Mouse (Mus musculus) spleen, adult 2 months (tissue): Measurements from ENCODE around the gene Smarcc2.

Experiments used
- CTCF ChIP-seq: fragments of 200-500 bp; IDR thresholded peaks from 2 replicates; pipeline ENCODE4 v1.5.1; 2011; ENCODE audit warnings: mild to moderate bottlenecking, inconsistent platforms; ENCODE audit not compliant: insufficient read depth, insufficient read length, insufficient replicate concordance; ENCODE audit errors: extremely low read depth
- POLR2A ChIP-seq: fragments of 200-500 bp; IDR thresholded peaks from 2 replicates; pipeline ENCODE4 v1.6.1; 2011; ENCODE audit warnings: low read depth, low read length, inconsistent platforms

- no peak for TF ChIP-seq CTCF
- no peak for TF ChIP-seq POLR2A
These were observed 79.4 kb downstream of the Smarcc2 start for GRCm38 (mm10) chr10:128538340-128538870.
